Mouse (Mus musculus) heart, adult 2 months (tissue): Measurements from ENCODE around the gene Slc6a21.

Experiments used
- CTCF ChIP-seq: fragments of 200-600 bp; IDR thresholded peaks from 2 replicates; pipeline ENCODE4 v1.8.1; 2022; ENCODE audit warnings: antibody characterized with exemption, mild to moderate bottlenecking, moderate library complexity
- POLR2A ChIP-seq: fragments of 200-500 bp; IDR thresholded peaks from 2 replicates; pipeline ENCODE4 v1.6.1; 2011; ENCODE audit warnings: mild to moderate bottlenecking, low read depth, low read length, control low read depth; ENCODE audit not compliant: insufficient read depth

GRCm38 (mm10) chr7:45265518-45265917 is 11.8 kb upstream of the Slc6a21 start:
- no peak for TF ChIP-seq POLR2A
- no peak for TF ChIP-seq CTCF
